Mouse (Mus musculus) bone marrow, adult 2 months (tissue): ENCODE measurements around the gene Bmp7.

Experiments
- CTCF ChIP-seq: fragments of 200-500 bp; IDR thresholded peaks from 2 replicates; pipeline ENCODE4 v1.5.1; 2011; ENCODE audit warnings: low read length, control low read depth; ENCODE audit not compliant: control insufficient read depth, insufficient read depth
- POLR2A ChIP-seq: fragments of 200-500 bp; IDR thresholded peaks from 2 replicates; pipeline ENCODE4 v1.6.1; 2011; ENCODE audit warnings: low read depth, mild to moderate bottlenecking, control low read depth, low read length, borderline replicate concordance; ENCODE audit not compliant: control insufficient read depth

DNA sequence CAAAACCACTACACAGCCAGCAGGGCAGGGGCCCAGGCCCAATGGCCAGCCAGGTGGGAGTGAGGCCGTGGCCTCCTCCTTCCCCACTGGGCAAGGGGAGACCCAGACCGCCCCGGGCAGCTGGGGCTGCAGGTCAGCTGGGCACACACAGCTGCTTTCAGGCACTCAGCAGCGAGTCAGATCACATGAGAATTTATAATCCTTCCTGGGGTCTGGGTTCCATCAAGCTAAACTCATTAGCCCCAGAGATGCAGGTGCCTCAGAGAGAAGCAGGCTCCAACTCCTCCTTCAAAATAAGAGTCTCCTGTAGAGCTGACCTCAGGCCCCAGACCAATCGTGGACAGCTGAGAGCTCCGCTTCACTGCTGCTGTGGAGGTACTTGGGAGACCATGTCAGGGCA is 15.2 kb downstream of the Bmp7 start:
- TF ChIP-seq POLR2A (no peak), CTCF (no peak)
